Mouse (Mus musculus) telencephalon, adult 2 months (tissue): ENCODE data around the gene Izumo4.
A peak's percentile ranks its signal among the peaks of the same experiment; 100 is the strongest.

ENCODE experiments used
- DNase-seq: peaks from one replicate; pipeline ENCODE4 v3.0.0-alpha.2; 2011; ENCODE audit warnings: low read depth, low spot score

The Izumo4 gene

DNA sequence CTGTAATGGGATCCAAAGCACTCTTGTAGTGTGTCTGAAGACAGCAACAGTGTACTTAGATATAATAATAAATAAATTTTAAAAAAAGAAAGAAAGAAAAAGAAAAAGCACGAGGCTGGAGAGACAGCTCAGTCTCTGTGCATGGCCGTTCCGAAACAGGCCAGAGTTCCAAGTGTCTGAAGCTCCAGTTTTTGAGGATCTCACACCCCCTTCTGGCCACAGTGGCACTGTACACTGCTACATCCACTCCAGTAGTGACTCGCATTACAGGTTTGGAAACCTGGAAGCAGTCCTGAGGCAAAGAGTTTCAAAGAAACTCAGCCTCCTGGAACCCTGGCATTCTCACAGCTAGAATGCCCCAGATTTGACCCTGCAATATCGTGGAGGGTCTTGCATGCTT lies 14.1 kb upstream of the Izumo4 start:
- DNase-seq: no peak

DNA sequence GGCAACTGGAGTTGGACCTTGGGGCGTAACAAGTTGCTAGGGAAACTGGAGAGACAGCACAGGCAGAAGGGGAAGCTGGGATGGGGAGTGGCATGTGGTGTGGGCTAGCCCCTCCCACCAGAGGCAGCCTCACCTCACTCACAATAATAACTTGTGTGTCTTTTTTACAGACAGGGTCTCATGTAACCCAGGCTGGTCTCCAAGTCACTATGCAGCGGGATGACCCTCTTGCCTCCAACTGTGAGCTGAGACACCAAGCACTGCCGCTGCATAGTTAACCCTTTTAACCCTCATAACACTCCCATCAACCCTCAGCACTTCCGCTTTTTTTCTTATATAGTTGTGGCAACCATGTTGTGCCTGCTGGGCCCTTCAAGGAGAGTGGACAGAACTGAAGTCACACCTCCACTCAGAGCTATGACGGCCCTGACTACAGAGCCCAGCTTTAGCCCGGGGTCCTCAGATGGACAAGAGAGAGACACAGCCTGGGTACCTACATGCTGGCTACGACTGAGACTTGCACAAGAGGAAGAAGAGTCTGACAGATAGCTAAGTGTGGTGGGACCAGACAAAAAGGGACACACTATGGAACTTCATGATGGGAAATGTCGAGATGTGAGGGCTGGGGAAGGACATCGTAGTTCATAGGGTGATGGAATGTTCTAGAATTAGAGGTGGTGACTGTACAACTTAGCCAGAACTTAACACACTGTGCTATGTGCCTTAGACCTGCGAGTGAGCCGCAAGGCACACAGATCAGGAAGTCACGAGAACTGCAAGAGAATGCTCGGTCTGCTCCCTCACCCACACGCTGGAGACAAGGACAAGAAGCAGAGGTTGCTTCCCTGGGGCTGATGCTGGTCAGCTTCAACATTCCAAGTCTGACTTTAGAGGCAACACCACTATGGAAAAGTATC lies 9.5 kb upstream of the Izumo4 start:
- no peak for DNase-seq

DNA sequence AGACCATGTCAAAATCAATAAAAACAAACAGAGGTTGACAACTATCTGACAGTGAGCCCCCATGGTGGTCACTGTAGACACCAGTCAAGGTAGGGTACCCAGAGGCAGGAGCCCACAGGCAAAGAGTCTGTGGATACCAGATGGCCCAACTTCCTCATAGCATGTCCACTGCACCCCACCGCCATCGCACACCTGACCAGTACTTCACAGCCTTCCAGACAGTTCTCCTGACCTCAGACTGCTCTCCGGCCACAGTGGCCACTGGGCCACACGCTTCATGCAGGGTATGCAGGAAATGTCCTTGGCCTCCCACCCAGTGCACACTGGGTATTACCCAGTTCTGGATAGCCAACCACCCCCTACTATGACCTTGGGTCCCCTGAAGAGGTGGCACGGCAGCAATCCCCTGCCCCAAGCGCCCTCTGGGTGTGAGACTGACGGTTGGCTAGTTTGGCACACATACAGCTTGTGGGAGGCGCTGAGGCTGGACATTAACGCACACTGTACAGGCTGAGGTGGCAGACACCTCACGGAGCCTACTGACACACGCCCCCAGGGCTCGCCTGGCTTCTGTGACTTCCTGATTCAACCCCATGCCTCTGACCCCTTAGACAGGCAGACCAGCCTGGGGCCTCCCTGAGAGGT lies 8.5 kb upstream of the Izumo4 start:
- DNase-seq: no peak

DNA sequence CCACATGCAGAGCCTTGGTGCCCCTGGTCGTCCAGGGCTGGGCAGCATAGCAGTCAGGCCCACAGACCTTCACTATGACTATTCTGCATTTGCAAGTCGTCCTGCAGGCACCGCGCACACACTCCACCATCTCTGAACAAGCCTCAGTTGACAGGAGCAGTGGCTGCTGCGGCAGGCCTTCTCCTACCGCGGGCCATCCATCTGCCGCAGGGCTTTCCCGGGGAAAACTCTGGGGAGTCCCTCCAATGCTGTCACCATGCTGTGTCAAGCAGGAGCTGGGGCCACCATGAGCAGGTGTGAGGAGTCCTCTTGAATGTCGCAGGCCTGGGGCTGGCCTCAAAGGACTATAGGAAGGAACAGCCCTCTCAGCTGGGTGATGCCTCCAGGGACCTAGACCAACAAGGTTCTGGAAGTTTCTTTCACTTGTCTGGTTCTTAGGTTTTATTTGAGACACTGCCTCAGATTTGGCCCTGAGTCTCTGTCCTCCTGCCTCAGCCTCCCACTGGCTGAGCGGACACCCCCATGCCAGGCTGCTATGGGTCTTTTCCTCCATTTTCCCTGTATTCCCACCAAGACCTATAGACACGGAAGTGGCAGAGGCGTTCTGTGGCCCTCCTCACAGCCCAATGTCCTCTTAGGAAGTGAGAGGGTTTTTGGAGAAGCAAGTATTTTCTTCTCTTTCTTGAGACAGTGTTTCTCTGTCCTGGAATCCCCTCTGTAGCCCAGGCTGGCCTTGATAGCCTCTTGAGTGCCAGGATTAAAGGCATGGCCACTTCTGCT lies 7.6 kb upstream of the Izumo4 start:
- DNase-seq: no peak

DNA sequence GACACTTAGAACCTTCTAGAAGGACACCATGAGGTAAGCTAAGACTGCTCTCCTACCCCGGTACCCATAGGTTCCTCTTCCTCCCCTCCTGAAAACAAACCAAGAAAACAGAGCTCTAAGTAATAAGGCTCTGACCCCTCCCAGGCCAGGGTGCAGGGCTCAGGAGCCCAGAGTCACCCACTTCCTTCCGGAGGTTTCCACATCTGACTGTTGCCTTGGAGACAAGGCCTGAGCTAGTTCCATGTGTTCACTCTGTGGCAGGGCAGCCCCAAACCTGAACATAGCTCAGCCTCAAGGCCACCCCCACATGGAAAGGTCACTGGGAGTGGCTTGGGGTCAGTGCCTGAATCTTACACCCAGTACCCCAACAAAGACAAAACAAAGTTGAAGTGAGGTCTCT lies 6.8 kb upstream of the Izumo4 start:
- no peak for DNase-seq

DNA sequence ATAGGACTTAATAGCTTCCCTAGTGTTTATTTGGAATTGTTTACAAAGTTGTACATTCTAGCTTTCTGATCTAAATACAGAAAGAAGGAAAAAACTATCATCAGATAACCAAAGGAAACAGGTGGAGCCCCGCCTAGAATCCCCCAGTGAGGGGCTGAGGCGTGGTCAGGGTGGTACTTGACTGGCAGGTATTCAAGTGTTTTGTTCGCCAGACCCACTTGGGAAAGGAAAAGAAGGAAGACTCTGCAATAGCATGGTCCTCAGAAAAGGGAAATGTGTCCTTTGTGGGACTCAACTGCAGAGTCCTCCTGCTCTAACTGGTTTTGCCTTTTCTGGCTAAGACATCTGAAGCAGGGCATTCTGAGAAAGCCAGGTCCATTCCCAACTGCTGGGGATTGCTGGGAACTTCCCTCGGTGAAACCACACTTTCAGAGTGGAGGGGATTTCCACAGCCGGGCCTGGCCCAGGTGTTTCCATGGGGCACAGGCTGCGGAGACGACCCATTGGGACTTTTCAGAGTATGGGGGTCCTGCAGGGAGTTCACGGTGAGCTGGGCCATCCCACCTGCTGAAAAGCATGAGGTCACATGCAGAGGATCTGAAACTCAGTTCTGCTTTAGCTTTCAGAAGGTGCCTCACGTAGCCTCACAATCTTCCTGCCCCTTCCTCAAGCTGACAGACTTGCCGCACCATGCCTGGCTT lies 6.0 kb upstream of the Izumo4 start:
- DNase-seq: no peak

DNA sequence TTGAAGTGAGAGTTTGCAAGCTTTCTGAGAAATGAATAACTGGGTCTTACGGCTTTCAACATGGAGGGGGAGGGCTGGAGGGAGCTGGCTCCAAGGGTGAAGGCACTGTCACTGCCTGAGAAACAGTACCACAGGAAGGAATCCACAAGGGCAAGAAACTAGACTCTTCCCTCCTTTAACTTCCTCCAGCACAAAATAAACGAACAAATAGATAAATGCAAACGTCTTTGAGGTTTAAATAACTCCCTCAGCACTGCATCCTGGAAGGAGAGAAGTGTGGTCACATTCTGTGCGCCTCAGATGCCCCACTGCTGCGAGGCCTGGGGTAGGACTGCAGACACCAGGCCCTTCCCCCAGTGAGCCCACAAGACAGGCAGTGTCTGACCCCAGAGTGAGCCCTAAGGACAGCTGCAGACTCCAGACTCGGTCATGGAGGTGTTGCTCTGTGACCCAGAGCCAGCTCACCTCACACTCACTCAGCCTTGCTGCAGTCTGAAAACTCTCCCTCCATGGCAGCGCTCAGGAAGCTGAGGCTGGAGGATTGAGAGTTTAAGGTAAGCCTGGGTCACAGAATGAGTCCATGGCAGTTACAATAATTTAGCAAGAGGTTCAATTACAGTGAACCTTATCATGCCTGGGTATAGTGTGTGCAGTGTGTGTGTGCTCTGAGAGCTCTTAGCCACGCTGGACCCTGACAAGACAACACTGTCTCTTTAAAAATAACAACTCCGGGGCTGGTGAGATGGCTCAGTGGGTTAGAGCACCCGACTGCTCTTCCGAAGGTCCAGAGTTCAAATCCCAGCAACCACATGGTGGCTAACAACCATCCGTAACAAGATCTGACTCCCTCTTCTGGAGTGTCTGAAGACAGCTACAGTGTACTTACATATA lies 5.2 kb upstream of the Izumo4 start:
- DNase-seq: no peak

DNA sequence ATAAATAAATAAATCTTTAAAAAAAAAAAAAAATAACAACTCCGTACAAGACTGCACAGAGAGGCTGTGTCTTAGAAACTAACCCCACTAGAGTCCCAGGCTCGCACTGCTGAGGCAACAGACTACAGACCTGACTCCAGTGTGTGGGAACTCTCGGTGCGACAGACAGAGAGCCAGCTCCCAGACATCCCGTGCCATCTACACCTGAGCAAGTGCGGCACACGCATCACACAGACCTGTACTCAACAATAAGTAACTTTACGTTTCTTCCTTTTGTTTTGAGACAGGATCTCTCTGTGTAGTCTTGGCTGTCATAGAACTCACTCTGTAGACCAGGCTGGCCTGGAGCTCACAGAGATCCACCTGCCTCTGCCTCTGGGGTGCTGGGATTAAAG lies 4.6 kb upstream of the Izumo4 start:
- no peak for DNase-seq

DNA sequence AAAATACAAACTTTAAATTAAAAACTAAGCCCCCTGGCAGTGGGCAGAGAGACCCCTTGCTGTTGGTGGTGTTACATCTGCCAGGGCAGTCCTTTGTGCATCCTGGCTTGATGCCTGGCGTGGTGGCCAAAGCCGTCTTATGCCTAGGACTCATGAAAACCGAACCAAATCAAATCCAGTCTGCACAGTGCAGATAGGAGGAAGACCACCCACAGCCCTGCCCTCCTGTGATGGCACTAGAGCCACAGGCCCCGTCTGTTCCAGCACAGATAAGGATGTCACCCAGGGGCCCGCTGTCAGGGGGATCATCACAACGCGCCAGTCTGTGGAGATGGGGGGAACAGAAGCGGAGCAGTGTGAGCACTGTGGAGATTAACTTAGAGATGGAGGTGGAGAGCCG lies 4.2 kb upstream of the Izumo4 start:
- DNase-seq: no peak

DNA sequence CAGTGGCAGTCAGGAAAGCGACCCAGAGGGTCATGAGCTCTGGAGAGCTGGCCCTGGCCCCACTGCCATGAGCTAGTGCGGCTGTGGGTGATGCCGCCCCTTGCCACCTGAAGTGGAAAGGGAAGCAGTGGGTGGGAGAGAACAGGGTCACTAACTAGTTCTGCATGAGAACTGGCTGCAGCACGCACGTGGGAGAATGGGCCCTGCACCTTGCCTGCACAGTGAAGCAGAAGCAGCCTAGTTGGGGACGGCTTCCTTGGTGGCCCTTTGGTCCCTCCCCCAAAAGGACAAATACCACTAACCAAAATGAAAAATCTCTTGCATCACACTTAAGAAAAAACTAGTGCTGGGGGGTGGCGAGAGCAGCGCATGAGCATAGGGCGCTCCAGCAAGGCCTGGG lies 3.4 kb upstream of the Izumo4 start:
- no peak for DNase-seq

DNA sequence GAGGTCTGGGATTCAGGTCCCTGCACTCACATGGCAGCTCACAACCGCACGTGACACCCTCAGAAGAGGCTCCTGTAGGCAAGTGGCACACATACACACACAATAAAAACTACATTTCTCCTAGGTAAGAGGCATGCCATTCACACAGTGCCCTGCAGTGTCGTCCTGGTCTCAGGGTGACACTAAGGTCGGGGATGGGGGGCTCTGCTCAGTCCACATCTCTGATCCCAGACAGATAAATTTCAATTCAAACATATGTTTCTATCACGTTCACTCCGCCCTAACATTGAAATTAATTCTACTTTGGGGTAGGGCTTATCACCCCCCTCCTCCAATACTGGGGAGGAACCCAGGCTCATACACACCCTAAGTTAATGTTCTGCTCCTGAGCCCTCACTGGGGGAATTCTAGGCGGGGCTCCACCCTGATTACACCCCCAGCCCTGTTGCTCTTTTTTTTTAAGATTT lies 1.9 kb upstream of the Izumo4 start:
- DNase-seq: no peak

DNA sequence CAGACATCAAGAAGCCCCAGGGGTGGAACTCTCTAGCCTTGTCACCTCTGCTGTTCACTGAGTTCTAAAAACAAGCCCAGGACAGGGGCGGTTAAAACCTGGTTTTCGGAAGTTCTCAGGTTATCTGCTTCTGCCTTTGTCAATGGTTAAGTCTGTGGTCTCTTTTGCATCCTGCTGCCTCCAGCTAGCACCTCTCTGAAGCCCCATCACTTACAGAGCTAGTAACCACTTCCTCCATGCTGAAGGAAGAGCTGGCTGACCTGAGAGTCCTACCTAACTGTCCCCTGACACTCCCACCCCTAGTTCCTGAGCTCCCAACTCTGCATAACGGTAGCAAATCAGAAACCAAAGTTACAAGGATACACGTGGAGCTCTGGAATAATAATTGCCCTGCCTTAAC lies 1.3 kb upstream of the Izumo4 start:
- DNase-seq: no peak

DNA sequence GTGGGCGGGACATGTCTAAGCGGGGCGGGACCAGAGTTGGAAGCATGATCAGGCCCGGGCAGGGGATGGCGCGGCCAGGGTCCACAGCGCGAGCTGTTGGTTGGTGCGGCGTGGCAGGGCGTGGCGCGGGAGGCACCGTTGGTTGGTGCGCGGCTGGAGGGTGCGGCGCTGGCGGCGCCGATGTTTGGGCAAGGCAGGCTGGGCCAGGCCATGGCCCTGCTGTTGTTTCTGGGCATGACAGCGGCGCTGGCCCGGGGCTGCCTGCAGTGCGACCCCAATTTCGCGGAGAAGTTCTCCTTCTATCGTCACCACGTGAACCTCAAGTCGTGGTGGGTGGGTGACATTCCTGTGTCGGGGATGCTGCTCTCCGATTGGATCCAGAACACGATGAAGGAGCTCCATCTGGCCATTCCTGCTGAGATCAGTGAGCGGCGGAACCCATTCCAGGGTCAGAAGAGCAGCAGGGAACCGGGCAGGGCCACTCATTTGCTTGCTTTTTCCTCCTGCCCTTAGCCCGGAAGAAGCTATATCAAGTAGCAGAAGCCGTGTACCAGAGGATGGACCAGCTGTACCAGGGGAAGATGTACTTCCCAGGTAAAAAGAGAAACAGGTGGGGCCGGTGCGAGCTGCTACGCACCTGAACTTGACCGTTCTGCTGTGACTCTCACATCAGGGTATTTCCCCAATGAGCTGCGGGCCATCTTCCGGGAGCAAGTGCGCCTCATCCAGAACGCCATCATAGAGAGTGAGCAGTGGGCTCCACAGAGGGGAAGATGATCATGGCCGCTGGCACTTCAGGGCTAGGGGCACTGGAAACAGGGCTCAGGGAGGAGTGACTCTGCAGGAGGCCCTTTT lies 779 bp downstream of the Izumo4 start:
- peak; percentile 89 for DNase-seq

DNA sequence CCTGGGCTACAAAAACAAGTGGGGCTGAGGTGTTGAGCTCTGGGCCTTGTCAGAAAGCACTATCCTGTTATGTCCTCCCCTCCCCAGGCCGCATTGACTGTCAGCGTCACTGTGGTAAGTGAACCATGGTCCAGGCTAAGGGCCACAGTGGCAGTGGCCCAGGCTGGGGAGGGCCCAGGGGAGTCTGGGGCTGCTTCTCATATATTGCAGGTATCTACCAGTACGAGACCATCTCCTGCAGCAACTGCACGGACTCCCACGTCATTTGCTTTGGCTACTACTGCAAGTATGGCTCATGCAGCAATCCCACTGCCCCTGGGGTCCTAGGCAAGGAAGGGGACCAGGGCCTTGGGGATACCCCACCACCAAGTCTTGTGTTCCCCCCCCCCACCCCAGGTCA lies 1.7 kb downstream of the Izumo4 start:
- no peak for DNase-seq

DNA sequence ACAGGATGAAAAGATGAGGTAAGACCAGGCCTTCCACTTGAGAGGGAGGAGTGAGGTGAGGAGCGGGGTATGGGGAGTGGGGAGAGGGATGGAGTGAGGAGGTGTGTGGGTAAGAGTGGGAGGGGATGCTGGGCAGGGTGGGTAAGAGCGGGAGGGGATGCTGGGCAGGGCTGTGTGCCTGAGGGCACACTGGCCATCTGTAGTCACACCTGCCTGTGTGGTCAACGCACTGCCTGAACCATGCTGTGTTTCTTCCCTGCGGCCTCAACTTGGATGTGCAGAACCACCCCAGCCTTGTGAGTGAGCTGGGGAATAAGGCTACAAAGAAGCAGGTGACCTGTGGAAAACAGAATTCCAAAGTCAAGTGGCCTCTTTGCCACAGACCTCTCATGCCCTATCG lies 2.4 kb downstream of the Izumo4 start:
- DNase-seq: no peak

DNA sequence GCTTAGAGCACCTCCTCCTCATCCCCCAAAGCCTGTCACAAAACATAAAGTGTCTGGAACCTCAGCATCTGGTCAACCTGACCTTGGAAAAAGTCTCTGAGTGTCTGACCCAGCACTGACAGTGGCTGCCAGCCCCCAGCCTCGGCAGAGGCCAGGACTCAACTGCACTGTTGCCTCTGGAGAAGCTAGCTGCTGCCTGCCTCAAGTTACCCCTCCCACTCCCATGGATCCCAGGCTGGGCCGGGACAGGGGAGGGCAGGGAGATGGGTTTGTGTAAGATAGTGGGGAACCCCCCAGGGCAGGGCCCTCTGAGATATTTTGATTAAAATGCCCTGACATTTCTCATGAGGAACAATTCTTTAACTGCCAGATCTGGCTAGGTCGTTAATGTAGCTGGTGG lies 3.0 kb downstream of the Izumo4 start:
- DNase-seq: no peak

DNA sequence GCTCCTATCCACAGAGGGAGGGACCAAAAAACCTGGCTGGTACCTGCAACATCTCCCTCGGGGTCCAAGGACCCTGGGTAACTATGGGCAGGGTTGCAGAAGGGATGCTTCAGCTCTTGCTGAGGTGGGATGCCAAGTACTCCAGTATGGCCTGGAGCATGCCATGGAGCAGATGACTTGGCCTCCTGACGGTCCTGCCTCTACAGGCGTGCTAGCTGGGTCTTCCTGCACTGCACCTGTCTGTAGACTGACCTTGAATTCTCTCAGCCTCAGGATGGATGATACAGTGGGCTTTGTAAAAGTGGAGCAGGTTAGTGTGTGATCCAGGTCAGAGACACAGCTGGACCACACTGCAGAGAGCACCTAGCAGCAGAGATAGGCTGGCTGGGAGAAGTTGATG lies 3.5 kb downstream of the Izumo4 start:
- no peak for DNase-seq

DNA sequence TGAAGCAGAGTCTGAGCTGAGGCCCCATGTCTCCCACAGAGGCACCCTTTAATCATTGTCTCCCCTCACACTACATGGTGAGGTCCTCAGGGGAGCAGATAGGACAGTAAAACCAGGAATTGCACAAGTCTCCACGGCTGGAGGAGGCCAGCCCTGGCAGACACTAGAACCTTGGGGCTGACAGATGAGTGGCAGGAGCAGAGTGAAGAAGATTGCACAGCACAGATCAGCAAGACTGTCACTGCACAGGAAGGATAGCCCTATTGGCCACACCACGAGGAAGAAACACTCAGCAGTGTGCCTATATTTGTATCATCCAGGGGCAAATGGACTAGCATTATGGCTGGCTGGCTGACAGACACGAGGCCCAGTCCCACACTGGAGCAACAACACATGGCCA lies 8.8 kb downstream of the Izumo4 start:
- DNase-seq: no peak

DNA sequence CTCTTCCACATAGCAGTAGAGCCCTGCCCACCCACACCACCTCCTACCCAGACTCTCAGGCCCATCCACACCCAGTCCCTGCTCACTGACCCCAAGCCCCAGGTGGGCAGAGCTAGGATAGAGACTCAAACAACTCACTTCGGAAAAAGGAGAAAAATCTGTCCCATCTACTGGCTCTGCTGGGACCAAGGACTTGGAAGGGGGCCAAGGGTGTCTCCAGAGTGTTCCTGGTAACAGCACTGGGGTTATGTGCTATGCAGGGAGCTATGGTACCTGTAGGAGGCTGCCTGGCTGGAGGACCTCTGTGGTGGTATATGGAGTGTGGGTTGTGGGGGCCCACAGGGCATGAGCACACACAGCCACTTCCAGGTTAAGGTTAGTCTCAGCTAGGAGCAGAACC lies 15.3 kb downstream of the Izumo4 start:
- DNase-seq: no peak
